ENCODE assay signal across 8 mouse cellular contexts in genomic region chr7:28344637-28345036, GRCm38 (mm10). TPM values are rescaled to one million over a fixed set of nuclear protein-coding genes. Genes with fewer than 3 reads are reported as not detected.
DNase-seq lines count a peak whose midpoint lies in the region; ATAC-seq and TF ChIP-seq lines count a peak whose summit lies in the region.

No protein-coding gene starts in this region.

- H3K27me3 ChIP-seq in forebrain, embryonic 10.5 days (ENCODE audit: poor library complexity, severe bottlenecking) = no peaks in the 10 kb centered on the region
- peaks cover 10% of the 10 kb centered on the region; the same call in 1 of the 2 replicates for H3K27me3 ChIP-seq in forebrain, embryonic 12.5 days
- no peaks in the 10 kb centered on the region for H3K27me3 ChIP-seq in lung, embryonic 14.5 days (ENCODE audit: insufficient read depth, low read length)

- H3K9me3 ChIP-seq in forebrain, embryonic 10.5 days = no peaks in the 10 kb centered on the region
- no peaks in the 10 kb centered on the region for H3K9me3 ChIP-seq in forebrain, embryonic 12.5 days
- H3K9me3 ChIP-seq in lung, embryonic 14.5 days (ENCODE audit: low read depth, low read length) = no peaks in the 10 kb centered on the region

- H3K4me1 ChIP-seq in forebrain, embryonic 10.5 days = peaks cover 27% of the 10 kb centered on the region
- peaks cover 6% of the 10 kb centered on the region for H3K4me1 ChIP-seq in forebrain, embryonic 12.5 days
- no peaks in the 10 kb centered on the region for H3K4me1 ChIP-seq in lung, embryonic 14.5 days (ENCODE audit: insufficient read depth)

- no peak overlapping the region for H3K4me2 ChIP-seq in forebrain, embryonic 12.5 days
- H3K4me2 ChIP-seq in lung, embryonic 14.5 days = no peak overlapping the region

- no peak overlapping the region for H3K9ac ChIP-seq in forebrain, embryonic 12.5 days
- H3K9ac ChIP-seq in lung, embryonic 14.5 days = no peak overlapping the region

- TF ChIP-seq CTCF in lung, embryonic 14.5 days (IDR thresholded peaks at IDR 0.05; ENCODE audit: low read depth) = peak; percentile 89

- 11% methylated on average over 4 of the region's 4 CpGs for WGBS in forebrain, embryonic 10.5 days
- 9% methylated on average over 4 of the region's 4 CpGs for WGBS in forebrain, embryonic 12.5 days
- WGBS in lung, embryonic 14.5 days = 1% methylated on average over 4 of the region's 4 CpGs

- no peak overlapping the region for H3K4me3 ChIP-seq in forebrain, embryonic 10.5 days
- H3K4me3 ChIP-seq in forebrain, embryonic 12.5 days (replicated peaks) = no peak overlapping the region
- H3K4me3 ChIP-seq in lung, embryonic 14.5 days (ENCODE audit: low read depth, low read length) = no peak overlapping the region

- ATAC-seq in forebrain, embryonic 12.5 days (ENCODE audit: low FRiP score) = no peak; the same call in 1 of the 2 replicates
- ATAC-seq in granulocyte monocyte progenitor cell, adult 5-6 weeks (replicated peaks; ENCODE audit: poor library complexity, severe bottlenecking) = peak; percentile 69
- ATAC-seq in lung, embryonic 14.5 days (ENCODE audit: insufficient read depth) = peak; percentile 18; the same call in 1 of the 2 replicates

- no peaks in the 10 kb centered on the region for H3K36me3 ChIP-seq in forebrain, embryonic 10.5 days (replicated peaks)
- H3K36me3 ChIP-seq in forebrain, embryonic 12.5 days (replicated peaks) = no peaks in the 10 kb centered on the region
- H3K36me3 ChIP-seq in lung, embryonic 14.5 days (ENCODE audit: insufficient read depth) = no peaks in the 10 kb centered on the region

- peak; percentile 80 for DNase-seq in forebrain, embryonic 10.5 days (ENCODE audit: extremely low spot score, low spot score)
- peak; percentile 30 for DNase-seq in right cerebral cortex, adult 18-20 months
- no peak for DNase-seq in right cerebral cortex, postnatal 25 days
- DNase-seq in cerebellum, adult 9-11 months = peak; percentile 47
- DNase-seq in lung, embryonic 14.5 days = peak; percentile 90
- peak; percentile 81 for DNase-seq in right cerebral cortex, postnatal 4 days

- no peak overlapping the region for H3K27ac ChIP-seq in forebrain, embryonic 10.5 days
- no peak overlapping the region for H3K27ac ChIP-seq in forebrain, embryonic 12.5 days
- no peak overlapping the region for H3K27ac ChIP-seq in lung, embryonic 14.5 days (ENCODE audit: low read depth)

RNA-seq across cellular contexts. Expression of gene Rps16, which starts 5.8 kb away (rescaled TPM):
- polyA plus RNA-seq in forebrain, embryonic 10.5 days (2016; fragmentation: Nextera tagmentation; extraction: Ambion mirVana) = 939 and 976 TPM in 2 replicates
- 594 and 628 TPM in 2 replicates for polyA plus RNA-seq in forebrain, embryonic 12.5 days (2016; fragmentation: Nextera tagmentation; extraction: Ambion mirVana)
- 4,181 and 4,473 TPM in 2 replicates for total RNA-seq in granulocyte monocyte progenitor cell, adult 5-6 weeks (2014; fragmentation: Nextera tagmentation)
- total RNA-seq in granulocyte monocyte progenitor cell, adult 5-6 weeks (2017) = 929 and 980 TPM in 2 replicates
- polyA plus RNA-seq in lung, embryonic 14.5 days (2014; fragmentation: Nextera tagmentation; extraction: Ambion mirVana) = 1,310 and 1,324 TPM in 2 replicates

RNA-seq across cellular contexts. Expression of gene Supt5, which starts 6.1 kb away (rescaled TPM):
- polyA plus RNA-seq in forebrain, embryonic 10.5 days (2016; fragmentation: Nextera tagmentation; extraction: Ambion mirVana) = 118 and 120 TPM in 2 replicates
- 106 and 117 TPM in 2 replicates for polyA plus RNA-seq in forebrain, embryonic 12.5 days (2016; fragmentation: Nextera tagmentation; extraction: Ambion mirVana)
- total RNA-seq in granulocyte monocyte progenitor cell, adult 5-6 weeks (2014; fragmentation: Nextera tagmentation) = 72.1 and 81.1 TPM in 2 replicates
- 61.2 and 64.1 TPM in 2 replicates for total RNA-seq in granulocyte monocyte progenitor cell, adult 5-6 weeks (2017)
- 73.5 and 77.5 TPM in 2 replicates for polyA plus RNA-seq in lung, embryonic 14.5 days (2014; fragmentation: Nextera tagmentation; extraction: Ambion mirVana)

RNA-seq across cellular contexts. Expression of gene Plekhg2, which starts 27.8 kb away (rescaled TPM):
- polyA plus RNA-seq in forebrain, embryonic 10.5 days (2016; fragmentation: Nextera tagmentation; extraction: Ambion mirVana) = 75.5 and 84.4 TPM in 2 replicates
- 67.0 and 69.7 TPM in 2 replicates for polyA plus RNA-seq in forebrain, embryonic 12.5 days (2016; fragmentation: Nextera tagmentation; extraction: Ambion mirVana)
- total RNA-seq in granulocyte monocyte progenitor cell, adult 5-6 weeks (2014; fragmentation: Nextera tagmentation) = 4.1 and 6.1 TPM in 2 replicates
- total RNA-seq in granulocyte monocyte progenitor cell, adult 5-6 weeks (2017) = 0.88 and 1.1 TPM in 2 replicates
- polyA plus RNA-seq in lung, embryonic 14.5 days (2014; fragmentation: Nextera tagmentation; extraction: Ambion mirVana) = 74.1 and 75.1 TPM in 2 replicates

RNA-seq across cellular contexts. Expression of gene Timm50, which starts 32.8 kb away (rescaled TPM):
- polyA plus RNA-seq in forebrain, embryonic 10.5 days (2016; fragmentation: Nextera tagmentation; extraction: Ambion mirVana) = 238 and 253 TPM in 2 replicates
- polyA plus RNA-seq in forebrain, embryonic 12.5 days (2016; fragmentation: Nextera tagmentation; extraction: Ambion mirVana) = 189 and 196 TPM in 2 replicates
- total RNA-seq in granulocyte monocyte progenitor cell, adult 5-6 weeks (2014; fragmentation: Nextera tagmentation) = 60.1 and 83.1 TPM in 2 replicates
- 45.8 and 47.7 TPM in 2 replicates for total RNA-seq in granulocyte monocyte progenitor cell, adult 5-6 weeks (2017)
- 162 and 174 TPM in 2 replicates for polyA plus RNA-seq in lung, embryonic 14.5 days (2014; fragmentation: Nextera tagmentation; extraction: Ambion mirVana)

RNA-seq across cellular contexts. Expression of gene Zfp36, which starts 35.4 kb away (rescaled TPM):
- polyA plus RNA-seq in forebrain, embryonic 10.5 days (2016; fragmentation: Nextera tagmentation; extraction: Ambion mirVana) = 4.5 TPM in 2 replicates
- 5.1 and 5.5 TPM in 2 replicates for polyA plus RNA-seq in forebrain, embryonic 12.5 days (2016; fragmentation: Nextera tagmentation; extraction: Ambion mirVana)
- total RNA-seq in granulocyte monocyte progenitor cell, adult 5-6 weeks (2014; fragmentation: Nextera tagmentation) = 37.1 and 55.8 TPM in 2 replicates
- total RNA-seq in granulocyte monocyte progenitor cell, adult 5-6 weeks (2017) = 30.8 and 41.3 TPM in 2 replicates
- polyA plus RNA-seq in lung, embryonic 14.5 days (2014; fragmentation: Nextera tagmentation; extraction: Ambion mirVana) = 12.9 and 13.2 TPM in 2 replicates
